Mouse (Mus musculus): ENCODE results near the gene Dpt.

DNA sequence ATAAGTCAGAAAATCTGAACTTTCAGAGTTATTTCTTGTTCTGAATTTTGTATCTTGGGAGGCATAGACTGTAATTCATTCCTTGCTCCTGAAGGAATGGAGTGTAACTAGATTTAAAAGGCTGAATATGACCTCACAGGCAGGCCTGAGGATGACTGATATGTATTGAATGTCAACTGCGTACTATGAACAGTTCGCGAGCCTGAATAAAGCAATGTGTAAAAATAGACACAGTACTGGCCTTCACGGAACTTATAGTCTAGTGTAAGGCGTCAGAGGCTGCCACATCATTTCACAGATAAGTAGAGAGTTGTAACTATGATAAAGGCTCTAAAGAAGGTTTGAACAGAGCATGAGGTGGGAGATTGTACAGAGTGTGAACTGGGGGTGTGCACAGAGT lies 10.3 kb upstream of the Dpt start:
- no peak for TF ChIP-seq CTCF (IDR thresholded peaks at IDR 0.05; ENCODE audit: extremely low read depth, insufficient read depth, low read length)
- no peak for TF ChIP-seq POLR2A (IDR thresholded peaks at IDR 0.05; ENCODE audit: extremely low read depth, insufficient read depth, low read length)

All from cortical plate, adult 2 months (tissue).